Mouse (Mus musculus): Measurements from ENCODE around the gene Trim60.
"Not testable (repeated sequence)": the region's sequence is repeated elsewhere in the genome, so short reads cannot be mapped to it uniquely, and the experiment has no call there.

The Trim60 gene

DNA sequence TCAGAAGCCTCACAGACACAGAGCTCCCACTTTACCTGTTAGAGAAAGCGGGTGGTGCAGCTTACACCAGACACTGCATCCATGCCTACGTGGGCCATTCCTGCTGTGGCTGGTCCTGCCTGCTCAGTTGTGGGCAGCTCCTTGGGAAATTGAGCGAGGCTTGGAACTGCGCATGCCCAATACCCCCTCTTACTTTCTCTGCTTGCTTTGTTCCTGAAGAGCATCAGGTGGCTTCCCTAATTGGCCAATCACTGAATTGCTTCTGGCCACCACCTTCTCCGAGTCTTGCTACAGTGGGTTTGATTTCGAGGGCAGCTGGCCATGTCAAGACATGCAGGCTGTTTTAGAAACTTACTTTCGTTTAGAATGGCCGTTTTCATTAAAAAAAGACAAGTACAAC is at the start of gene Trim60, which contains the start of gene Trim61:
Gene Trim60 (minus strand): TSS at position 162 of the 400 bp plus-strand sequence.
Gene Trim61 (minus strand): TSS at position 101 of the 400 bp plus-strand sequence.
- DNase-seq (ENCODE audit: low read depth, low spot score) = no peak

DNA sequence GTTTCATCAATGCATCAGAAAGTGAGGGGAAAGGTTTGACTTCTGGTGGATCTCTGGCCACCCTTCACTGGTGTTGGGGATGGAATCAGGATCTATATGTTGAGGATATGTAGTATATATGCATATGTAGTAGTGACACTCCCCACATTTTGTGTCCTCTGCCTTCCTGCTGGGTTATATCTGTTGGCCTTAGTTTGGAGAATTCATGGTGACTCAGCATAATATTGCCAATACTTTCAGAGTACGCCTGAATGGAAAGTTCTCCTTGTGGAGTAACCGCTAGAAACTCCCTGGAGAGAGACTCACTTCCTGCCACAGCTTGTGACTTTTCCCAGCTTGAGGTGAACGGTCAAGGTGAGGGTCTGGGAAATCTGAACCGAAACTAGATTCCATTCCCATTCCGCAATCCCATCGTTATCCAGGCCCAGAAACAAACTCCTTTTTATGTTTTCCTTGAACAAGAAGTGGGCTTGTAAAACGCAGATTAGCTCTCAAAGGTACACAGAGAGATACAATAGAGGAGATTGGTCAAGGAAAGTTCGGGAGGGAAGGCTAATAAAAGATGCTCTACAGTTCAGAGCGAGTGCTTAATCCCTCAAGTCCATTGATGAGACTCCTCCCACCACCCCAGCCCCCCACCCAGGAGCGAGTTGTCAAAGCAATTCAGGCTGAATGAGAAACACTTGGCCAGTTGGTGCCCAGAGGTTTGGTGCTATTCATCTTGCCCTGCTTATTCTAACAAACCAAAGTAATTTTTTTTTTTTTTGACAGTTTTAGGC is 49.5 kb upstream of the Trim60 start:
- no peak for DNase-seq (ENCODE audit: low read depth, low spot score)

DNA sequence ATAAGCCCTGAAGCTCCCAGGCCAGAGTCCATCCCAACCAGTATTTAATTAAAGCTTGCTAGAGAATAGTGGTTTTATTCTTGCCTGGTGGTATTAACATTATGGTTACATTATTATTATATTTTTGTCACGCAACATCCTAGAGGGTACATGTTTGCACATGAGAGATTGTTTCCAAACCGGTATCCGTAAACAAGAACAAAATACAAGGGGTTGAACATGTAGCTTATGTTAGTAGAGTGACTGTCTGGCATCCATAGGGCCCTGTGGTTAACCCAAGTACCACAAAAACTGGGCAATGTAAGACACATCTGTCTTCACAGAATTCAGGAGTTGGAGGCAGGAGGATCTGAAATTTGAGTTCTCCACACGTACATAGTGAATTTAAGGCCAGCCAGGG is 48.6 kb upstream of the Trim60 start:
- DNase-seq (ENCODE audit: low read depth, low spot score) = no peak

DNA sequence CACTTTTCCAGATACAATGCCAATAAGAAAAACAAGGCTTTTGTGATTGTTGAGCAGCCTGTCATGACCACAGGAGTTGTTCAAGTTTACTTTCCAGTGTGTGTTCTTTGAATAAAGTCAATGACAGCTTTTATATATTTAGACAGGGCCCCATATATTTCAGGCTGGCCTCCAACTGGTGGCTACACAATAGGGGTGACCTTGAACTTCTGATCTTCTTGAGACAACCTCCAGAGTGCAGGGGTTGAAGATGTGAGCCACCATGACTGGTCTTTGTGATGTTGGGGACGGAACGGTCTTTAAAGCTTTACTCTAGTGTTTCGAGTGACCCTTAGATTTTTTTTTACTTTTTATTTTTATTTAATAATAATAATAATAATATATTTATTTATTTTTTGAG is 47.2 kb upstream of the Trim60 start:
- no peak for DNase-seq (ENCODE audit: low read depth, low spot score)

DNA sequence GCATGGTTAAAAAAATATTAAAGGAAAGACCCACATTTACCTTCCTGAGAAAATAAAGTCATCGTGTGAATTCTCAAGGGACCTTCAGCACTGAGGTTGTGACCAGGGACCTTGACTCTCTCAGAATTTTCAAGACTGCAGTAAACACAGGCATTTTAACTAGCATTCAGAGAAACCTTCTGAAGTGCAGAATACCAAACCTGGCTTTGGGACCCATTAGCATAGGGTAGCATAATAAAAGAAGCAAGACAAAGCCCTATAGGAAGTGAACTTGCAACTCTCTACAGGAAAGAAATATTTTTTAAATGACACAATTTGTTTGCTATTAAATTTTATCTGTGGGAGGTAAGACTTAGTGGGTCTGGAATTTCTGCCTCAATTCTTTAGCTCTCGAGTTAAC is 45.7 kb upstream of the Trim60 start:
- DNase-seq (ENCODE audit: low read depth, low spot score) = no peak

DNA sequence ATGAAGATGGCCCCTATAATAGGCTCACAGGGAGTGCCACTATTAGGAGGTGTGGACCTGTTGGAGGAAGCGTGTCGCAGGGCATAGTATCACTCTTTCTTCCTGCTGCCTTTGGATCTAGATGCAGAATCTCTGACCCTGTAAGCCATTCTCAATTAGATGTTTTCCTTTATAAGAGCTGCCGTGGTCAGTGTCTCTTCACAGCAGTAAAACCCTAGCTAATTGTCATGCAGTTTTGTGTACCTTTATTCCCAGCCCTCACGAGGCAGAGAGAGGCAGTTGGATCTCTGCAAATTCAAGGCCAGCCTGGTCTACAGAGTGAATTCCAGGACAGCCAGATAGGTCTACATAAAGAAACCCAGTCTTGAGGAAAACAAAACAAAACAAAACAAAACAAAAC is 43.8 kb upstream of the Trim60 start:
- DNase-seq (ENCODE audit: low read depth, low spot score) = no peak

DNA sequence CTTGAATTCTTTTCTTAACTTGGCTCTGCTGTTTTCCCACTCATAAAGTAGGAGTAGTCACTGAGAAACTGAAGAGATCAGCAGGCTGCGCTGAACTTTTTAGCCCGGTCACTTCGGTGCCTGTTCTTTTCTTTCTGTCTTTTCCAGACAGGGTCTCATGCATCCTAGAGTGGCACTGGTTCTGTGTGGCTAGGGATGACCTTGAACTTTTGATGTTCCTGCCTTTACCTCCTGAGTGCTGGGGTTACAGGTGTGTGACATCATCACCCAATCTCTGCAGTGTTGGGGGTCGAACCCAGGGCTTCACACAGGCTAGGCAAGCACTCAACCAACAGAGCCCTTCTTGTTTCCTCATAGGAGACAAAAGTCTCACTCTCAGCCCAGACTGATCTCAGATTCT is 38.3 kb upstream of the Trim60 start:
- no peak for DNase-seq (ENCODE audit: low read depth, low spot score)

DNA sequence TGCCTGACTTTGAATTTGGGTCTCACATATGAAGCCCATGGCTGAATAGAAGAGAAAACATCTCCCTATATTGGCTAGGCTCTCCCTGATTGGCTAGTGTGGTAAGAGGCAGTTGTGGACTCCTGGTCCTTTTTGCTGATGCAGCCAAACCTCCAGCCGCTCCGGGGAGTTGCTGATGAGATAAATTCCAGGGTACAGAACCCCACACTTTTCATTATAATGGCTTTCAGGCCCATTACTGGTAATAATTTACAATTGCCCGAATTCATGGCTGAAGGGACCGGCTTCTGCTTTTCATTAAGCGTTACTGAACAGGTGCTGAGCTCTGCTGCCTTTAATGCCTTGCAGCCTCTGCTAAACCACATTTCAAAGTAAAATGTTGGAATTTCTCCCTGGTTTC is 35.6 kb upstream of the Trim60 start:
- DNase-seq (ENCODE audit: low read depth, low spot score) = no peak

DNA sequence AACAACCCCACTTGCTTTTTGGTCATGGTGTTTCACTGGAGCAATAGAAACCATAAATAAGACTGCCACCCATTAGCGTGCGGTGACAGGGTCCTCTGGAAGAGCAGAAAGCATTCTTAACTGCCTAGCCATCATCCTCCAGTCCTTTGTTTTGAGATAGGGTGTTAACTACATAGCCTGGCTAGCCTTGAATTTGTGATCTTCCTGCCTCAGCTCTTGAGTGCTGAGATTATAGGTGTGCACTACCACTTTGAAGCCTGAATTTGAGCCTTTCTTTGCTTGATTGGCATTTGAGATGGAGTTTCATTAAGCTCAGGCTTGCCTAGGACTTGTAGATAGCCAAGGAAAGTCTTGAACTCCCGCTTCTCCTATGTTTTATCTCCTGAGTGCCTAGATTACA is 35.2 kb upstream of the Trim60 start:
- no peak for DNase-seq (ENCODE audit: low read depth, low spot score)

DNA sequence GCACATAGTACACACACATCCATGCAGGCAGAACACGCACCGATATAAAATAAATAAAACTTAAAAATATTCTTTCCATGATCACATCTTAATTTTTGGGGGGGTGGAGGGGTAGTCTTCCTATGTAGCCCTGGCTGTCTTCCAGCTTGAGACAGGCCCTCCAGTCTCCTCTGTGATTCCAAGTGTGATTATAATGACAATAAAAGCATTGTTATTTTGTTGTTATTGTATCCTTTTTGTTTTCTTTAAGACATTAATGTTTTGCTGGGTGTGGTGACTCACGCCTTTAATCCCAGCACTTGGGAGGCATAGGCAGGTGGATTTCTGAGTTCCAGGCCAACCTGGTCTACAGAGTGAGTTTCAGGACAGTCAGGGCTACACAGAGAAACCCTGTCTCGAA is 29.4 kb upstream of the Trim60 start:
- DNase-seq (ENCODE audit: low read depth, low spot score) = no peak

DNA sequence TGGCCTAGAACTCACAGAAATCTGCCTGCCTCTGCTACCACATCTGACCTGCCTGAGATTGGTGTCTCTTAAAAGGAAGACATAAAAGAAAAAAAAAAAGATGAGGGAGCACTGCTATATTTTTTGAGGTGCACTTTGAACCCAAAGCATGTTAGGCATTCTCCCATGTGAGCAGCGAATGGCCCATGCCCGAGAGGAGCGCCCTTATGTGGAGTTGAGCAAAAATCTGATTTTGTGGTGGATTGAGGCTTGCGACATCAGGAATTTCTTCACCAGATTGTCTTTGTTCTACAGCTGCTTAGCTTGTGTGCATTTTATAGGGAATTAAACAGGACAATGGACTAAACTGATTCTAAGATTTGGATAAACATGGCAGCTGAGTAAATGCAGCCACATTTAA is 28.8 kb upstream of the Trim60 start:
- DNase-seq (ENCODE audit: low read depth, low spot score) = no peak

DNA sequence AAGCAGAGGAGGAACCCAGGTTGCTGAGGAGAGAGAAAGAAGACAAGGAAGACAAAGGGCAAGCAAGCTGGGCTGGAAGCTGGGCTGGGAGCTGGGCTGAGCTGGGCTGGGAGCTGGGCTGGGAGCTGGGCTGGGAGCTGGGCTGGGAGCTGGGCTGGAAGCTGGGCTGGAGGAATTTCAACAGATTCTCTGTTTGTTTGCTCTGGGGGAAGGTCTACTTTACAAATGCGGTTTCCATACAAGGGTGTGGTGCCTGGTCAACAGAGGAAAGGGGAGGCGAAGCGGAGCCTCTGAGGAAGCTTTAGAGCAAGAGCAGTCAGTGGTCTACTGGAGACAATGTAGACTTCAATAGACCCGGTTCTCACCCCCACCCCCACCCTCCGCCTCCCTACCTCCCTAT is 28.2 kb upstream of the Trim60 start:
- DNase-seq (ENCODE audit: low read depth, low spot score) = no peak

DNA sequence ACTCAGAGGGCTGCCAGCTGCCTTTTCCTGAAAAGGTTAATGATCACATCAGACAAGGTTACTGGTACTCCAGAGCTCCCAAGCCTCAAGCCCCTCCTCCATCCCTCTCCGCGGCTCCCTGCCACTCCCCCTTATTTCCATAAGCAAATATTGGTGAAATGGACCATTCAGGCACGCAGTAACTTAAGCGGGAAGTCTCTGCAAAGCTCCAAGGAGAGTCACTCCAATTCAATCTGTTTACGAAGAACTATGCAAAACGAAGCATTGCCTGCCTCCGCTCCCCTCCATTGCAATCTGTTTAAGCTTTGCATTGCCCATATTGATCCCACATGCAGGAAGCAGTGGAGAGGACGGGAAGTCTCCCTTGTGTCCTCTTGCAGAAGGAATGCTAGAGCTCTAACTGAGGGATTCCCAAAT is 18.7 kb upstream of the Trim60 start, which contains the start of gene Apela:
Gene Apela (minus strand): TSS at position 220 of the 417 bp plus-strand sequence.
- DNase-seq (ENCODE audit: low read depth, low spot score) = no peak

DNA sequence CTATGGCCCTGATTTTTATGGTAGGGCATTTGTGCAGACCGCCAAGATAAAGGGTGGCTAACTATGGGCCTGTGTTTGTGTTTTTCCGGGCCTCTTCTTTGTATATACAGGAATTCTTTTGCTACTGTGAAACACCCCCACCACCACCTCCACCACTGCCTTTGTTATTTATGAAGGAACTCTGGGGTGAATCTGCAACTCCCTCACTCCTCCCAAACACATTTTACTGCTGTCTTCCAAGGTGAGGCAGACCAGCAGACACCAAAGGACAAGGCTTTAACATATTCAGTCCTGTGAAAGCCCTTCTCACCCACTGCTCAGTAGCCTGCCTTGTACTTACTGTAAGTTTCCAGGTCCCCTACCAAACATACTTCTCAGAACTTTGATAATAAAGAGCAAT is 15.8 kb upstream of the Trim60 start:
- DNase-seq (ENCODE audit: low read depth, low spot score) = no peak

DNA sequence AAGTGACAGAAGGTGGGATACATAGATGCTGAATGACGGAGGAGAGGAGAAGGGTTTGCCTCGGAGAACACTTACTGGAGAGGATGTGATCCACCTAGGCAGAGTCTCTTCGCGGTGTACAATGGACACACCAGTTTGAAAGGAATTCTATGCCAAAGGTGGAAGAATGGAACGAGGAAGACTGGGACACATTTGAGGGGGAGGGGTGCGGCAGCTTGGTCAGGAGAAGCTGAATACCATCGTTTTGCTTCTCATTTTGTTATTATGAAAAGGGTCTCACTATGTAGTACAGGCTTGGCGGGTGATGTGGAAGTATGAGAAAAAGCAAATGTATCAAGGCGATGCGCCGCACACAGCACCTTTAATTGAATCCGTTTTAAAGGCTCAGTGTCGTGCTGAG is 14.7 kb upstream of the Trim60 start:
- DNase-seq (ENCODE audit: low read depth, low spot score) = no peak

DNA sequence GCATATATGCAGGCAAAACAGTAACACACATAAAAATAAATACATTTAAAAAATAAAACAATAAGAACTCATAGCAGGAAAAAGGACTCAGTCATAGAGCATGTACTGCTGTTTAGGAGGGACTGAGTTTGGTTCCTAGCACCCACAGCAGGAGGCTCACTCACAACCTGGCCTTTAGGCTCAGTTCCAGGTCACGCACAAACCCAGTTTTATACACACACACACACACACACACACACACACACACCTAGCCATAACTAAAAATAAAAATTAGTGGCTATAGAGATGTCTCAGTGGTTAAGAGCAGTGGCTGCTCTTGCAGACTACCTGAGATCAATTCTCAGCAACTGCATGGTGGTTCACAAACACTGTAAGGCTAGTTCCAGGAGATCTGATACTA is 13.7 kb upstream of the Trim60 start:
- no peak for DNase-seq (ENCODE audit: low read depth, low spot score)

DNA sequence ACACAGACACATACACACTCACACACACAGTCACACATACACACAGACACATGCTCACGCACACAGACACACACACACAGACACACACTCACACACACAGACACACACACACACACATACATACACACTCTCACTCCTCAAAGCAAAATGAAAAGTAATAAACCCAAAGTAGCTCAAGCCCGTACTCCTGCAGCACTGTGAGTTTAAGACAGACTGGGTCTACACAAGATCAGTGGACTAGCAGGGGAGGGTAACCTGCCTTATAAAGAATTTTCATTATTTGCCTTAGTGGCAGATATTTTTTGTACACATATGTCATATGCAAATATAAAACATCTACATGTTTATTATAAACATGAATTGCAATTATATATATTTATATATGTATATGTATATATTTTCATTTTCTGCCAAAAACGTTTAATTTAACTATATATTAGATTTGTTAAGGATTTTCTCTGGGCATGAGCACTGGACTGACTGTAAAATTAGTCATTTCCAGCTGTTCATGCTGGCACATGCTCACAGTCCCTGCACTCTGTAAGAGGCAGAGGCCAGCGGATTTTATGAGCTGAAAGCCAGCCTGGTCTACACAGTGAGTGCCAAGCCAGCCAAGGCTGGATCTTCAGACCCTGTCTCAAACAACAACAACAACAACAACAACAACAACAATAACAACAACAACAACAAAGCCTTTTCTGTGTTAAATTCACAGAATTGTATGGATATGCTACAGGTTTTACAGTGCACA is 12.5 kb upstream of the Trim60 start:
- DNase-seq (ENCODE audit: low read depth, low spot score) = no peak

DNA sequence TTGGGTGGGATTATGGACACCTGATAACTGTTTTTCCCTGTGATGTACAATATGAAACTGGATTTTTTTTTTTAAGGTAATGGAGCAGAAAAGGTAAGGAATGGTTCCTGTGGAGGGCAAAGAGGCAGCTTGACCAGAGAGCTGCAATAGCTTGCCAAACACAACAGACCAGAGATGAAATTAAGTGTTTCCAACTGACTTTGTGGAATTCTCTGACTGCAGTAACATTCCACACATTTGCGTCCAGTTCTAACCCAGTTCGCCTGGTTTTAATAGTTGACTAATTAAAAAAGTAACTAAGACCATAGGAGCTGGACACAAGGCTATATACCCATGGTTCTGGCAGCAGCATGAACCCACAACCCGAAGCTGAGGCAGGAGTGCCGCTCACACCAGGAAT is 11.4 kb upstream of the Trim60 start:
- no peak for DNase-seq (ENCODE audit: low read depth, low spot score)

DNA sequence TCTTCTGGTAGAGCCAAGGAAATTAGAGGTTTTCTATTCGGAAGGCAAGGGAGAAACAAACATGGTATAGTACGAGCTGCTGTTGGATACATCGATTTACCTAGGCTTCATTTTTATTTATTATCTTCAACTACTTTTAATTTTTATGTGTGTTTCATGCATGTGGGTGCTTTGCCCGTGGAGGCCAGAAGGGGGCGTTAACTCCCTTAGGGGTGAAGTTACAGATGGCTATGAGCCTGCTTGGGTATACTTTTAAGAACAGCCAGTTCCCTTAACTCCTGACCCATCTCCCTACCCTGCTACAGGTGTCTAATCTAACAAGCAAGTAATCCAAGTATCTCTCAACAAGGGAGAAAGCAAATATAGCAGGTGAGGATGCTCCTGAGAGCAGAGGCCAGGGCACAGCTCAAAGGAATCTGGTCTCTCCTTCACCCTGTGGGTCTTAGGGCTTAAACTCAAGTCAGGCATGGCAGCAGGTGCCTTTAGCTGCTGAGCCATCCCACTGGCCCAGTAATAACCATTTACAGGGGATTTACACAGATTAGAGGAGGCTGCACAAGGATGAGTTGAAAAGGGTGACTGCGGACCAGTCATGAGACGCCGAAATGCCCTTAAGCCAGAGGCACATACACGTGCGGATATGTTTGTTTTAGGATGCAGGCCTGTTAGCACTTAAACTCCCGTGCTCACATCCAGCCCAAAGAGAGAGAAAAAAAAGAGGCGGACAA is 10.7 kb upstream of the Trim60 start:
- DNase-seq (ENCODE audit: low read depth, low spot score) = no peak

DNA sequence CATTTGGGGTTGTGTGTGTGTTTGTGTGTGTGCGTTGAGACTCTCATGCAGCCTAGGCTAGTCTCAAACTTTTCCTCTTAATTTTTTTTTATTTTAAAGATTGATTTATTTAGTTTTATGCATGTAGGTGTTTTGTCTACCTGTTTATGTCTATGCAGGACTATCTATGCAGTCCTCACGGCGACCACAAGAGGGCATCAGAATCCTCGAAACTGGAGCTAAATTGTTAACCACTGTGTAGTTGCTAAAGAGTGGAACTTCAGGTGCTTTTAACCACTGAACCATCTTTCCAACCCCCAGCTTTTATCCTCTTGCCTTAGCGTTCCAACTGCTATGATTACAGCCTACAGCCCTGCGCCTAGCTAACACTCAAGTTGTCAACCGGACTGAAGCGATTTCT is 4.1 kb upstream of the Trim60 start:
- DNase-seq (ENCODE audit: low read depth, low spot score) = peak; percentile 5

DNA sequence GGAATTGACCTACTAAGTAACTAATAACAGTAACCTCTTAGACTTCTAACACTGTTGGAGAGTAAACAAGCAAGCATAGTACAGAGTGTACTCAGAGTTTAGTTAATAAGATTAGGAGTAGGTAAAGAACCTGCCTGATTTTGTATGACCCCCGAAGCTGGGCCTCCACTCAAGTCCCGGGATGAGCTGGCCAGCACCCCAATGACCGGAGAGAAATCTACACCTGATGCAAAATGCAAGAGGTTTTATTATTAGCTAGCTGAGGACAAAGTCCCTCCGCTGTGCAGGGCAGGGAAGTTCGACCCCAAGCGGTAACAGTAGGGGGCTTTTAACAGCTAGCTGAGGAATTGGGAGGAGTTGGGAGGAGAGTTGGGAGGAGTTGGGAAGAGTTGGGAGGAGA is 10.8 kb downstream of the Trim60 start:
- not testable (repeated sequence) for DNase-seq (ENCODE audit: low read depth, low spot score)

DNA sequence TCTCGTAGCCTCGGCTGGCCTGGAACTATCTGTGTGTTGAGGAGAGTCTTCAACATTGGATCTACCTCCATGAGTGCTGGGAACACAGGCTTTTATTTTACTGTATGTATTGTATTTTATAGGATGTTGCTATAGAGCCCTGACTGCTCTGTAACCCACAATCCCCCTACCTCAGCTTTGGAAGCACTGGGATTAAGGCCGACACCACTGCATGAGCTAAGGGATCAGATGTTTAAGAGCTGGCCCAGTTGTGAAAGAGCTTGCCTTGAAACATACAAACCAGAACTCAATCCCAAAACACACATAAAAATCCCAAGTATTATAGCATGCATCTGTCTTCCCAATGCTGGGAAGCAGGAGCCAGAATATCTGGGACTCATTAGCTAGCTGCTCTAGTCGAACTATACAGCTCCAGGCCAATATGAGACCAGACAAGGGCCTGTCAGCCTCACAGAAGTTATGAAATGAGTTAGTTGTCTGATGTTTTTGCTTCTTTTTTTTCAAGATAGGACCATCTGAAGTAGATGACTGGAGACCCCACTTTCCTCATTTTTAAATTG is 19.5 kb downstream of the Trim60 start:
- no peak for DNase-seq (ENCODE audit: low read depth, low spot score)

Data from skeletal muscle tissue, adult 2 months (tissue).